Mouse (Mus musculus): ENCODE measurements at regions not wholly inside any gene's neighbourhood (a gene's known extent, or its start where the extent isn't known, plus 50 kb on each side); places are given as distances from the start of the nearest gene placed in this dataset.

DNA sequence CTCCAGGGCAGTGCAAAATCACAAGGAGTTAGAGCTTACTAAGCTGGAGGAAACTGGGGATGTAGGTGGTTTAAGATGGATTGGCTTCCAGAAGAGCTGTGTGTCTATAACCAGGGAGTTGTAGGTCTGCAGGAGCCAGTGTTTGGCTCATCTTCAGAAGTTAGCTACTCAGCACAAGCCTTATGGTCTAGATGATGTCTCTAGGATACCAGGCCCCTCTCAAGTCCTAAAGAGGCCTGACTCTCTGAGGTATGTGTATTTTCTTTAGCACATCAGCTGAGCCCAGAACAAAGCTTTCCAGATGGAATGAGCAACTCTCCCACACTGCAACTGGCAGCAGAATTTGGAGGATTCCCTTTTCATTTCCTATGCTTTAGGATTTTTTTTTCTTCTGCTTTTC lies 680.3 kb downstream of the Bcl11a start:
- no peak for ATAC-seq (ENCODE audit: low read depth)
- no peak overlapping the region for H3K4me3 ChIP-seq (replicated peaks)
- no peaks in the 10 kb centered on the region for H3K9me3 ChIP-seq (replicated peaks)
- H3K9ac ChIP-seq = no peak overlapping the region
- DNase-seq = no peak
- H3K36me3 ChIP-seq = no peaks in the 10 kb centered on the region
- no peaks in the 10 kb centered on the region for H3K4me1 ChIP-seq (replicated peaks)
- H3K27ac ChIP-seq = no peak overlapping the region
- H3K27me3 ChIP-seq = no peaks in the 10 kb centered on the region
- no peak overlapping the region for H3K4me2 ChIP-seq

DNA sequence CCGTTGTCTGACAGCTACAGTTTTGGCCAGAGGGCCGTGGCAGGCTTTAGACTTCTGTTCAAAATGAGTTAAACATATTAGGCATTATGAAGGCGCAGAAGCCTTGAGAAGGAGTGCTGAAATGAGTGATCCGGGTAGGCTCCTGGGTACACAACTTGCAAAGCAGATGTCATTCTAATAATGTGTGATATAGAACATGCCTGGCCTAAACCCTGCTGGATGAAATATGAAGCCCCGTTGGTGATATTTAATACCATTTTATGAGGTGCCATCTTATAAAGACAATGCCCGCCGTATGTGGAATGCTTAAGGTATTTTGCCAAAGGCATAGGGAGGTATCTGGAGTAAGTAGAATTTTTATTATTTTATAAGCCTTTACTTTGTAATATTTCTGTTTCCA lies 705.6 kb downstream of the Bcl11a start:
- ATAC-seq (ENCODE audit: low read depth) (no peak), DNase-seq (no peak)
- Histone ChIP-seq H3K4me3 (replicated peaks) (no peak overlapping the region), H3K27me3 (no peaks in the 10 kb centered on the region), H3K4me1 (replicated peaks) (no peaks in the 10 kb centered on the region), H3K9me3 (replicated peaks) (no peaks in the 10 kb centered on the region), H3K4me2 (no peak overlapping the region), H3K36me3 (no peaks in the 10 kb centered on the region), H3K27ac (no peak overlapping the region), H3K9ac (no peak overlapping the region)
- 61% methylated on average over 7 of the region's 7 CpGs for WGBS (ENCODE audit: insufficient replicate concordance)

- Histone ChIP-seq H3K4me2 (no peak overlapping the region), H3K4me1 (replicated peaks) (no peaks in the 10 kb centered on the region), H3K27ac (no peak overlapping the region), H3K36me3 (no peaks in the 10 kb centered on the region), H3K27me3 (no peaks in the 10 kb centered on the region), H3K9me3 (replicated peaks) (no peaks in the 10 kb centered on the region), H3K9ac (no peak overlapping the region), H3K4me3 (replicated peaks) (no peak overlapping the region)
- WGBS (ENCODE audit: insufficient replicate concordance) = 62% methylated on average over 2 of the region's 2 CpGs
- DNase-seq (no peak), ATAC-seq (ENCODE audit: low read depth) (no peak)
Observed at GRCm38 (mm10) chr11:24789120-24789519, 711.3 kb downstream of the Bcl11a start.

- Histone ChIP-seq H3K36me3 (no peaks in the 10 kb centered on the region), H3K27me3 (no peaks in the 10 kb centered on the region), H3K27ac (no peak overlapping the region), H3K4me1 (replicated peaks) (no peaks in the 10 kb centered on the region), H3K9ac (no peak overlapping the region), H3K4me3 (replicated peaks) (no peak overlapping the region), H3K9me3 (replicated peaks) (no peaks in the 10 kb centered on the region), H3K4me2 (no peak overlapping the region)
- no peak for DNase-seq
- 60% methylated on average over 4 of the region's 4 CpGs for WGBS (ENCODE audit: insufficient replicate concordance)
- ATAC-seq (ENCODE audit: low read depth) = no peak
Observed at GRCm38 (mm10) chr11:24795510-24796211, 717.8 kb downstream of the Bcl11a start.

DNA sequence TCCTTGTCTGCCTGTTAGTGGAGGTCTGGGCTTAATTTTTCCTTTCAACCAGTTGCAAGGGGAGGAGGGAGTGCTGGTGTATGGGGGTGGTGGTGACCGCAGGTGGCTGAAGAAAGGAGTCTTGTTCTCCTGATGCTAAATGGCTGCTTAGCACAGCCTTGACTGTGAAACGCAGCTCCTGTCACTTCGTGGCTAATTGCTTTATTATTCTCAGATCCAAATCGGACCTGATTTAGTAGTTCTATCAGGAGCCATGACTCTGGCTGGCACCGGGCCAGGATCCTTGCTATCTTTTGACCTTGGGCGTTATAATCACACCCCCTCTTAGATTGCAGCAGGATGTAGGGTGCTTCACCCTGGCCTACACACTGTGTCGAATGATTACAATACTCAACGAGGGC lies 726.8 kb downstream of the Bcl11a start:
- DNase-seq = no peak
- Histone ChIP-seq H3K4me1 (replicated peaks) (no peaks in the 10 kb centered on the region), H3K9me3 (replicated peaks) (no peaks in the 10 kb centered on the region), H3K27ac (no peak overlapping the region), H3K27me3 (no peaks in the 10 kb centered on the region), H3K9ac (no peak overlapping the region), H3K36me3 (no peaks in the 10 kb centered on the region), H3K4me3 (replicated peaks) (no peak overlapping the region), H3K4me2 (no peak overlapping the region)
- WGBS (ENCODE audit: insufficient replicate concordance) = 57% methylated on average over 8 of the region's 8 CpGs
- ATAC-seq (ENCODE audit: low read depth) = no peak

GRCm38 (mm10) chr11:24829578-24830401 lies 751.9 kb downstream of the Bcl11a start:
- H3K27ac ChIP-seq = no peak overlapping the region
- no peak overlapping the region for H3K9ac ChIP-seq
- H3K27me3 ChIP-seq = no peaks in the 10 kb centered on the region
- no peak overlapping the region for H3K4me2 ChIP-seq
- no peaks in the 10 kb centered on the region for H3K36me3 ChIP-seq
- no peak for ATAC-seq (ENCODE audit: low read depth)
- 65% methylated on average over 13 of the region's 13 CpGs for WGBS (ENCODE audit: insufficient replicate concordance)
- H3K4me1 ChIP-seq (replicated peaks) = no peaks in the 10 kb centered on the region
- H3K4me3 ChIP-seq (replicated peaks) = no peak overlapping the region
- DNase-seq = no peak
- no peaks in the 10 kb centered on the region for H3K9me3 ChIP-seq (replicated peaks)

- no peaks in the 10 kb centered on the region for H3K27me3 ChIP-seq
- no peak overlapping the region for H3K4me3 ChIP-seq (replicated peaks)
- ATAC-seq (ENCODE audit: low read depth) (no peak), DNase-seq (no peak)
- no peaks in the 10 kb centered on the region for H3K4me1 ChIP-seq (replicated peaks)
- H3K4me2 ChIP-seq = no peak overlapping the region
- no peaks in the 10 kb centered on the region for H3K36me3 ChIP-seq
- H3K9ac ChIP-seq = no peak overlapping the region
- H3K27ac ChIP-seq = no peak overlapping the region
- WGBS (ENCODE audit: insufficient replicate concordance) = 69% methylated on average over 2 of the region's 2 CpGs
- H3K9me3 ChIP-seq (replicated peaks) = no peaks in the 10 kb centered on the region
Observed at GRCm38 (mm10) chr11:24830484-24830883, 752.6 kb downstream of the Bcl11a start.

GRCm38 (mm10) chr11:24843839-24844738 lies 766.2 kb downstream of the Bcl11a start:
- no peaks in the 10 kb centered on the region for H3K36me3 ChIP-seq
- no peak overlapping the region for H3K4me2 ChIP-seq
- no peaks in the 10 kb centered on the region for H3K27me3 ChIP-seq
- no peak overlapping the region for H3K27ac ChIP-seq
- 40% methylated on average over 2 of the region's 2 CpGs for WGBS (ENCODE audit: insufficient replicate concordance)
- H3K9me3 ChIP-seq (replicated peaks) = no peaks in the 10 kb centered on the region
- no peak overlapping the region for H3K4me3 ChIP-seq (replicated peaks)
- ATAC-seq (ENCODE audit: low read depth) = no peak
- no peaks in the 10 kb centered on the region for H3K4me1 ChIP-seq (replicated peaks)
- H3K9ac ChIP-seq = no peak overlapping the region
- DNase-seq = no peak

- WGBS (ENCODE audit: insufficient replicate concordance) = 57% methylated on average over 6 of the region's 6 CpGs
- Histone ChIP-seq H3K9me3 (replicated peaks) (no peaks in the 10 kb centered on the region), H3K27ac (no peak overlapping the region), H3K9ac (no peak overlapping the region), H3K36me3 (no peaks in the 10 kb centered on the region), H3K27me3 (no peaks in the 10 kb centered on the region), H3K4me3 (replicated peaks) (no peak overlapping the region), H3K4me1 (replicated peaks) (no peaks in the 10 kb centered on the region), H3K4me2 (no peak overlapping the region)
- DNase-seq = no peak
- no peak for ATAC-seq (ENCODE audit: low read depth)
Observed at GRCm38 (mm10) chr11:24856991-24857390, 779.1 kb downstream of the Bcl11a start.

DNA sequence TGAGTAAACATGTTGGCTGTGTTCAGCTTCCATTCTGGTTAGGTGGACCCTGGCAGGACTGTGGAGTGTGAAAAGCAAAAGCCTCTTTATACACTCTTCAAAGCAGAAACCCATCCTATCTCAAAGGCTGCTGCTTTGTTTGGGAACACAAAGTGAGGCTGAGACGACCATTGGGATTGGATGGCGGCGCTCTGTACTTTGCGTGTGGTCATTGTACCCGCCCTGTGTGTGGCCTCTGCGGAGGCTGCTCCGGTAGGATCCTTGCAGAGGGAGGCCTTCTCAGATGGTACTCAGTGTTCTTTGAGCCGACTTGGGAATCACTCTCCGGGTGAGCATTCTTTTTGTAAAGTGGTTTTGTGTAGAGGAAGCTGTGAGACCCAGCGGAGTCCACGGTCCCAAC lies 786.8 kb downstream of the Bcl11a start:
- H3K36me3 ChIP-seq = no peaks in the 10 kb centered on the region
- no peak for DNase-seq
- H3K27ac ChIP-seq = no peak overlapping the region
- H3K4me2 ChIP-seq = no peak overlapping the region
- 74% methylated on average over 11 of the region's 11 CpGs for WGBS (ENCODE audit: insufficient replicate concordance)
- no peaks in the 10 kb centered on the region for H3K27me3 ChIP-seq
- no peaks in the 10 kb centered on the region for H3K4me1 ChIP-seq (replicated peaks)
- H3K9ac ChIP-seq = no peak overlapping the region
- no peak overlapping the region for H3K4me3 ChIP-seq (replicated peaks)
- ATAC-seq (ENCODE audit: low read depth) = no peak
- no peaks in the 10 kb centered on the region for H3K9me3 ChIP-seq (replicated peaks)

GRCm38 (mm10) chr11:24865067-24865796 lies 787.4 kb downstream of the Bcl11a start:
- WGBS (ENCODE audit: insufficient replicate concordance) = 60% methylated on average over 3 of the region's 3 CpGs
- Histone ChIP-seq H3K4me2 (no peak overlapping the region), H3K36me3 (no peaks in the 10 kb centered on the region), H3K27ac (no peak overlapping the region), H3K9ac (no peak overlapping the region), H3K4me1 (replicated peaks) (no peaks in the 10 kb centered on the region), H3K4me3 (replicated peaks) (no peak overlapping the region), H3K27me3 (no peaks in the 10 kb centered on the region), H3K9me3 (replicated peaks) (no peaks in the 10 kb centered on the region)
- DNase-seq (no peak), ATAC-seq (ENCODE audit: low read depth) (no peak)
